ENCODE assay signal across 8 mouse cellular contexts in the genomic region with DNA sequence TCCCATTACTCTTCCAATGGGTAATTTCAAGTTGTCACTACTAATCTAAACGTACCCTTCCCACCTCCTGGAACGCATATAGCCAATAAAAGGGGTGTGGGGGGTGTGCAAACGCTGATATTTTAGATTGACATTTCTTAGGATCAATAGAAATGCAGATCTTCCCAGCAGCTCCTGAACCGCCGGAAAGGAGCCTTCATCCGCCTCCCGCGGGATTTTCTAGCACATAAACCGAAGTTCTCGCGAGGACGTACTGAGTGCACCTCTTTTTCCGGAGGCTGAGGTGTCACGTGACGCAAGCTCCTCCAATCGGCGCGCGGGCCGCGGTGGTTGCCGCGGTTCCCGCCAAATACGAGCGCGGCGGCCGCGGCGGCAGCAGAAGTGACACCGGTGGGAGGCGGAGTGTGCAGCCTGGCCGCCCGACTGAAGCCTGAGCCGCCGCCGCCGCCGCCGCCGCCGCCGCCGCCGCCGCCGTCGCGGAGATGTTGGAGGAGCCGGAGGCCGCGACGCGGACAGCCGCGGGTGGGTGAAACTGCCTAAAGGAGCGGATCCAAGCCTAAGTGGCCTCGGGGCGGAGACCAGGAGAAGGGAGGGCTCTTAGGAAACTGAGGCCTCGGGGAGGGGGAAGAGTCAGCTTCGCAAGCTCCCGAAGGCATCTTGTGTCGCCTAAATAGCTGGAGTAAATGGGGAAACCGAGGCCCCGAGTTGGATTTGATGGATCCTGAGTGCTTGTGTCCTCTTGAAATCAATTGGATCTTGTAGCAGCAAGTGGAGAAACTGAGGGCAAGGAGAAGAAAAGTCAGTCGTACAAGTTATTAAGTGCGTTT. TPM values are rescaled to one million over a fixed set of nuclear protein-coding genes. Genes with fewer than 3 reads are reported as not detected.
DNase-seq lines count a peak whose midpoint lies in the region; ATAC-seq and TF ChIP-seq lines count a peak whose summit lies in the region.

Gene Chaf1a, plus strand, starts transcription at position 410 of the 827 bp plus-strand sequence.

- peak within 1 kb of the TSS; percentile 76 for H3K27ac ChIP-seq in heart, embryonic 12.5 days (ENCODE audit: poor library complexity, severe bottlenecking)
- H3K27ac ChIP-seq in kidney, postnatal 0 days = peak within 1 kb of the TSS; percentile 74
- peak within 1 kb of the TSS; percentile 88 for H3K27ac ChIP-seq in liver, embryonic 11.5 days (ENCODE audit: low read depth, low read length)
- peak within 1 kb of the TSS; percentile 86 for H3K27ac ChIP-seq in stomach, embryonic 14.5 days (ENCODE audit: low read length)

- peak within 1 kb of the TSS; percentile 85 for H3K4me3 ChIP-seq in heart, embryonic 12.5 days
- peak within 1 kb of the TSS; percentile 66 for H3K4me3 ChIP-seq in kidney, postnatal 0 days (replicated peaks; ENCODE audit: low read depth, low read length)
- peak within 1 kb of the TSS; percentile 72 for H3K4me3 ChIP-seq in liver, embryonic 11.5 days (ENCODE audit: low read depth, low read length)
- peak within 1 kb of the TSS; percentile 79 for H3K4me3 ChIP-seq in stomach, embryonic 14.5 days (ENCODE audit: low read depth, low read length)

- H3K27me3 ChIP-seq in heart, embryonic 12.5 days (replicated peaks) = no peaks in the 10 kb centered on the region
- no peaks in the 10 kb centered on the region for H3K27me3 ChIP-seq in kidney, postnatal 0 days (ENCODE audit: insufficient read depth, low read length)
- H3K27me3 ChIP-seq in liver, embryonic 11.5 days (replicated peaks; ENCODE audit: control insufficient read depth, insufficient read depth, low read length) = no peaks in the 10 kb centered on the region
- no peaks in the 10 kb centered on the region for H3K27me3 ChIP-seq in stomach, embryonic 14.5 days (ENCODE audit: control insufficient read depth, insufficient read depth, low read length)

- ATAC-seq in erythroid progenitor cell, adult 5-6 weeks (replicated peaks; ENCODE audit: low FRiP score, poor library complexity, severe bottlenecking) = peak; percentile 81
- ATAC-seq in heart, embryonic 12.5 days (ENCODE audit: insufficient number of reproducible peaks, low FRiP score) = peak; percentile 85
- peak; percentile 87 for ATAC-seq in kidney, postnatal 0 days (replicated peaks; ENCODE audit: low FRiP score, low read depth)
- peak; percentile 82 for ATAC-seq in liver, embryonic 11.5 days (replicated peaks; ENCODE audit: low FRiP score)
- ATAC-seq in stomach, embryonic 14.5 days (ENCODE audit: insufficient number of reproducible peaks, insufficient read depth, low FRiP score, low read depth) = peak; percentile 89

- H3K36me3 ChIP-seq in heart, embryonic 12.5 days = peaks cover 16% of the 10 kb centered on the region
- H3K36me3 ChIP-seq in kidney, postnatal 0 days (ENCODE audit: insufficient read depth, low read length) = peaks cover 3% of the 10 kb centered on the region; the same call in 1 of the 2 replicates
- H3K36me3 ChIP-seq in liver, embryonic 11.5 days (ENCODE audit: control insufficient read depth, insufficient read depth, low read length) = peaks cover 11% of the 10 kb centered on the region
- peaks cover 11% of the 10 kb centered on the region for H3K36me3 ChIP-seq in stomach, embryonic 14.5 days (ENCODE audit: control insufficient read depth, insufficient read depth, low read length)

- peak; percentile 97 for DNase-seq in CD4-positive helper T cell, adult 2 months (ENCODE audit: low read depth, low spot score)
- peak; percentile 97 for DNase-seq in brain, embryonic 18.5 days (ENCODE audit: low read depth, low spot score)
- DNase-seq in kidney, postnatal 0 days (ENCODE audit: low spot score) = peak; percentile 99
- peak; percentile 92 for DNase-seq in liver, embryonic 11.5 days (ENCODE audit: low spot score)
- DNase-seq in naive thymus-derived CD4-positive, alpha-beta T cell, adult 2 months (ENCODE audit: low read depth) = peak; percentile 96

- under 1% methylated on average over 68 of the region's 68 CpGs for WGBS in heart, embryonic 12.5 days
- under 1% methylated on average over 68 of the region's 68 CpGs for WGBS in kidney, postnatal 0 days
- WGBS in liver, embryonic 11.5 days = under 1% methylated on average over 68 of the region's 68 CpGs
- WGBS in stomach, embryonic 14.5 days = under 1% methylated on average over 68 of the region's 68 CpGs

- peak within 1 kb of the TSS; percentile 90 for H3K4me2 ChIP-seq in heart, embryonic 12.5 days
- H3K4me2 ChIP-seq in kidney, postnatal 0 days (ENCODE audit: low read length) = peak within 1 kb of the TSS; percentile 81
- H3K4me2 ChIP-seq in liver, embryonic 11.5 days = peak within 1 kb of the TSS; percentile 95
- H3K4me2 ChIP-seq in stomach, embryonic 14.5 days (replicated peaks; ENCODE audit: low read depth, low read length) = peak within 1 kb of the TSS; percentile 79

- peaks cover 16% of the 10 kb centered on the region for H3K4me1 ChIP-seq in heart, embryonic 12.5 days (replicated peaks)
- peaks cover 12% of the 10 kb centered on the region for H3K4me1 ChIP-seq in kidney, postnatal 0 days (replicated peaks; ENCODE audit: insufficient read depth, low read length)
- H3K4me1 ChIP-seq in liver, embryonic 11.5 days (replicated peaks; ENCODE audit: control insufficient read depth, insufficient read depth, low read length) = peaks cover 16% of the 10 kb centered on the region
- peaks cover 15% of the 10 kb centered on the region for H3K4me1 ChIP-seq in stomach, embryonic 14.5 days (ENCODE audit: control insufficient read depth, insufficient read depth, low read length)

- no peak for TF ChIP-seq CTCF in kidney, postnatal 0 days (IDR thresholded peaks at IDR 0.05; ENCODE audit: low read depth)

- peak within 1 kb of the TSS; percentile 91 for H3K9ac ChIP-seq in heart, embryonic 12.5 days
- peak within 1 kb of the TSS; percentile 85 for H3K9ac ChIP-seq in kidney, postnatal 0 days (ENCODE audit: low read depth, low read length)
- peak within 1 kb of the TSS; percentile 82 for H3K9ac ChIP-seq in liver, embryonic 11.5 days (ENCODE audit: low read depth, low read length)
- H3K9ac ChIP-seq in stomach, embryonic 14.5 days (replicated peaks; ENCODE audit: low read depth, low read length) = peak within 1 kb of the TSS; percentile 87

- H3K9me3 ChIP-seq in heart, embryonic 12.5 days (replicated peaks) = no peaks in the 10 kb centered on the region
- H3K9me3 ChIP-seq in kidney, postnatal 0 days (replicated peaks; ENCODE audit: low read length) = no peaks in the 10 kb centered on the region
- H3K9me3 ChIP-seq in liver, embryonic 11.5 days (ENCODE audit: control insufficient read depth, low read length) = no peaks in the 10 kb centered on the region
- no peaks in the 10 kb centered on the region for H3K9me3 ChIP-seq in stomach, embryonic 14.5 days (ENCODE audit: control insufficient read depth, low read depth, low read length)

RNA-seq across cellular contexts. Expression of gene Chaf1a, which starts in this region (rescaled TPM):
- 26.4 and 28.1 TPM in 2 replicates for total RNA-seq in erythroid progenitor cell, adult 5-6 weeks (2015; ENCODE audit: low replicate concordance)
- total RNA-seq in erythroid progenitor cell, adult 5-6 weeks (2017; ENCODE audit: low replicate concordance) = 32.6 and 39.0 TPM in 2 replicates
- polyA plus RNA-seq in heart, embryonic 12.5 days (2016; fragmentation: Nextera tagmentation; extraction: Ambion mirVana) = 22.0 and 22.6 TPM in 2 replicates
- 11.1 and 11.2 TPM in 2 replicates for polyA plus RNA-seq in kidney, postnatal 0 days (2015; fragmentation: Nextera tagmentation; extraction: Ambion mirVana)
- 32.0 and 32.6 TPM in 2 replicates for polyA plus RNA-seq in liver, embryonic 11.5 days (2014; fragmentation: Nextera tagmentation; extraction: Ambion mirVana)
- polyA plus RNA-seq in stomach, embryonic 14.5 days (2014; fragmentation: Nextera tagmentation; extraction: Ambion mirVana) = 19.2 and 19.6 TPM in 2 replicates

Comparison
In these comparisons a context has a peak if more than half of its experiments do, and no peak if none do; other contexts are left out.
1. Peak in every context shown above with its lines: DNase-seq, ATAC-seq, H3K4me3 ChIP-seq and H3K27ac ChIP-seq.